Mouse (Mus musculus) liver, adult 2 months (tissue): Measurements from ENCODE around the gene Mcrip1.

ENCODE experiments used
- CTCF ChIP-seq: fragments of 200-500 bp; IDR thresholded peaks from 2 replicates; pipeline ENCODE4 v1.5.1; 2011; ENCODE audit warnings: low read depth, low read length, control low read depth
- POLR2A ChIP-seq: fragments of 200-500 bp; IDR thresholded peaks from 2 replicates; pipeline ENCODE4 v1.6.1; 2011; ENCODE audit warnings: low read length, control low read depth; ENCODE audit not compliant: insufficient read depth; ENCODE audit errors: extremely low read depth

DNA sequence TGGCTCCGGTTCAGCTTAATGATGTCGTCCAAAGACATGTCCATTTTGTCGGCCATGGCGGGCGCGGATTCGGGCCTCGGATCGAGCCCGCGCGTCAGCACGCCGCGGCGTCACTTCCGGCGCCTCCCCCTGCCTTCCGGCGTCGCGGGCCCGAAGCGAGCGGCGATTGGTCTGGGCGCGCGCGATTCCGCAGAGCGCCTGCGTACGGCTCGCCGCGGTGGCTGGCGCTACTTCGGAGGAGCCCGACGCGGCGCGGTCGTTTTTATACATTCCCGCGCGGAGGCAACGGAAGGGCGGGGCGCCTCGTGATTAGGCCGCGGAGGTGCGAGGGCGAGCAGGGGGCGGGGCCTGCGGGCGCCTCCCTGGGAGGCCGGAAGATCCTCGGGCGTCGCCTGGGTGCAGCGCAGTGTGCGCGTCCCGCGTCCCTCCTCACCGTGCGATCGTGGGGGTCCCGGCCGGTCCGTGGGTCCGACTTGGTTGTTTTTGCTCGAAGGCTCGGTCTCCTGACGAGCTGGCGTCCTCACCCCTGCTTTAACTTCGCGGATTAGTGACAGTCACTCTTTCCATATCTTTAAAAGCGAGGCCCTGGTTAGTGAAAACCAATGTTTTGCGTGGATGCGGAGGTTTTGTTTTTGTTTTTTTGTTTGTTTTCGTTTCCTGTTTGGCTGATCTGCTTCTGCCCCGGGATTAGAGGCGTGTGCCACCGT lies 48.9 kb upstream of the Mcrip1 start, which contains the start of the genes Alyref and Anapc11:
- TF ChIP-seq CTCF (no peak), POLR2A (0 out of 2 replicates have a peak, but pooled peaks have one; percentile 31)
